Mouse (Mus musculus): ENCODE measurements around the gene Itm2b. TPM values are rescaled to one million over a fixed set of nuclear protein-coding genes. Genes with fewer than 3 reads are reported as not detected.

Gene Itm2b
- total and polyA plus RNA-seq, 3 experiments: 104 to 523 (median 507) TPM

GRCm38 (mm10) chr14:73339615-73340014, 45.5 kb downstream of the Itm2b start:
- Histone ChIP-seq H3K36me3 (replicated peaks) (no peaks in the 10 kb centered on the region), H3K4me1 (ENCODE audit: insufficient read depth, low read depth, low read length) (peaks cover 20% of the 10 kb centered on the region), H3K9me3 (replicated peaks) (no peaks in the 10 kb centered on the region), H3K4me3 (ENCODE audit: low read depth, low read length) (no peak overlapping the region), H3K27me3 (ENCODE audit: insufficient read depth, low read length) (peaks cover 12% of the 10 kb centered on the region)
- TF ChIP-seq TAL1 (conservative IDR thresholded peaks at IDR 0.05; ENCODE audit: low read depth, low read length): no peak
- no peak for TF ChIP-seq GATA2 (IDR thresholded peaks at IDR 0.05; ENCODE audit: borderline replicate concordance, low read depth, low read length)
- no peak for TF ChIP-seq CTCF (IDR thresholded peaks at IDR 0.05; ENCODE audit: low read depth, low read length)
- TF ChIP-seq GATA1 (IDR thresholded peaks at IDR 0.05; ENCODE audit: borderline replicate concordance, low read length): no peak
- TF ChIP-seq POLR2AphosphoS5 (IDR thresholded peaks at IDR 0.05; ENCODE audit: insufficient replicate concordance, low read depth, low read length): no peak
- no peak for ATAC-seq (ENCODE audit: extremely low read depth, insufficient number of reproducible peaks, low FRiP score, poor library complexity, severe bottlenecking)
- peak; percentile 22 for DNase-seq (ENCODE audit: low spot score)

GRCm38 (mm10) chr14:73336316-73337080, 48.6 kb downstream of the Itm2b start:
- Histone ChIP-seq H3K4me1 (ENCODE audit: insufficient read depth, low read depth, low read length) (peaks cover 19% of the 10 kb centered on the region), H3K4me3 (ENCODE audit: low read depth, low read length) (no peak overlapping the region), H3K9me3 (replicated peaks) (no peaks in the 10 kb centered on the region), H3K27me3 (ENCODE audit: insufficient read depth, low read length) (peaks cover 12% of the 10 kb centered on the region), H3K36me3 (replicated peaks) (no peaks in the 10 kb centered on the region)
- TF ChIP-seq GATA2 (IDR thresholded peaks at IDR 0.05; ENCODE audit: borderline replicate concordance, low read depth, low read length) (no peak), GATA1 (IDR thresholded peaks at IDR 0.05; ENCODE audit: borderline replicate concordance, low read length) (no peak), POLR2AphosphoS5 (IDR thresholded peaks at IDR 0.05; ENCODE audit: insufficient replicate concordance, low read depth, low read length) (no peak), TAL1 (conservative IDR thresholded peaks at IDR 0.05; ENCODE audit: low read depth, low read length) (no peak), CTCF (IDR thresholded peaks at IDR 0.05; ENCODE audit: low read depth, low read length) (no peak)
- no peak for DNase-seq (ENCODE audit: low spot score)
- ATAC-seq (ENCODE audit: extremely low read depth, insufficient number of reproducible peaks, low FRiP score, poor library complexity, severe bottlenecking): no peak

- H3K27me3 ChIP-seq (ENCODE audit: insufficient read depth, low read length): peaks cover 12% of the 10 kb centered on the region
- H3K36me3 ChIP-seq (replicated peaks): no peaks in the 10 kb centered on the region
- ATAC-seq (ENCODE audit: extremely low read depth, insufficient number of reproducible peaks, low FRiP score, poor library complexity, severe bottlenecking) (no peak), DNase-seq (ENCODE audit: low spot score) (no peak)
- peaks cover 13% of the 10 kb centered on the region for H3K4me1 ChIP-seq (ENCODE audit: insufficient read depth, low read depth, low read length)
- H3K9me3 ChIP-seq (replicated peaks): no peaks in the 10 kb centered on the region
- no peak for TF ChIP-seq GATA1 (IDR thresholded peaks at IDR 0.05; ENCODE audit: borderline replicate concordance, low read length)
- no peak for TF ChIP-seq POLR2AphosphoS5 (IDR thresholded peaks at IDR 0.05; ENCODE audit: insufficient replicate concordance, low read depth, low read length)
- TF ChIP-seq GATA2 (IDR thresholded peaks at IDR 0.05; ENCODE audit: borderline replicate concordance, low read depth, low read length): no peak
- TF ChIP-seq CTCF (IDR thresholded peaks at IDR 0.05; ENCODE audit: low read depth, low read length): no peak
- no peak for TF ChIP-seq TAL1 (conservative IDR thresholded peaks at IDR 0.05; ENCODE audit: low read depth, low read length)
- no peak overlapping the region for H3K4me3 ChIP-seq (ENCODE audit: low read depth, low read length)
Observed at GRCm38 (mm10) chr14:73334926-73335805, 49.9 kb downstream of the Itm2b start.

DNA sequence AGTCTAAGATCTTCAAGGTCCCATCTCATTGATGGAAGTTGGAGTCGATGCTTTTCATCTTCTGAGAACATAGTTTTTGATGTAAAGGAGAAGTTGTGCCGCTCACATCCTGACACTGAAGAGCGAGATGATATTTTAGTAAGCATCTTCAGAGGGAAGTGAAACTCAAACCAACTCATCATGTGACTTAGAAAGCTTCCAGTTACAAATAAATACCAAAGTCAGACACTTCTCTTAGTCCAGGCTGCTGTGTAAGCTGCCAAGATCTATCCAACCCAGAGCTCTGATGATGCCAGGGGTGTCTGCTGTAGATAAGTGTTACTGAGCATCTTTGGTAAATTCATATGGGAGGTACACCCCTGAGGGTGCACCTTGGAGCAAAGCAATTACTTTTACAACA, 51.2 kb downstream of the Itm2b start:
- Histone ChIP-seq H3K4me3 (ENCODE audit: low read depth, low read length) (no peak overlapping the region), H3K36me3 (replicated peaks) (no peaks in the 10 kb centered on the region), H3K27me3 (ENCODE audit: insufficient read depth, low read length) (peaks cover 12% of the 10 kb centered on the region), H3K4me1 (ENCODE audit: insufficient read depth, low read depth, low read length) (peaks cover 7% of the 10 kb centered on the region), H3K9me3 (replicated peaks) (no peaks in the 10 kb centered on the region)
- TF ChIP-seq POLR2AphosphoS5 (IDR thresholded peaks at IDR 0.05; ENCODE audit: insufficient replicate concordance, low read depth, low read length) (no peak), GATA1 (IDR thresholded peaks at IDR 0.05; ENCODE audit: borderline replicate concordance, low read length) (no peak), GATA2 (IDR thresholded peaks at IDR 0.05; ENCODE audit: borderline replicate concordance, low read depth, low read length) (no peak)
- ATAC-seq (ENCODE audit: extremely low read depth, insufficient number of reproducible peaks, low FRiP score, poor library complexity, severe bottlenecking): no peak
- no peak for DNase-seq (ENCODE audit: low spot score)

GRCm38 (mm10) chr14:73331386-73331785, 53.7 kb downstream of the Itm2b start:
- peaks cover 9% of the 10 kb centered on the region for H3K27me3 ChIP-seq (ENCODE audit: insufficient read depth, low read length)
- no peak overlapping the region for H3K4me3 ChIP-seq (ENCODE audit: low read depth, low read length)
- ATAC-seq (ENCODE audit: extremely low read depth, insufficient number of reproducible peaks, low FRiP score, poor library complexity, severe bottlenecking): no peak
- H3K4me1 ChIP-seq (ENCODE audit: insufficient read depth, low read depth, low read length): peaks cover 18% of the 10 kb centered on the region
- no peaks in the 10 kb centered on the region for H3K9me3 ChIP-seq (replicated peaks)
- DNase-seq (ENCODE audit: low spot score): no peak
- TF ChIP-seq POLR2AphosphoS5 (IDR thresholded peaks at IDR 0.05; ENCODE audit: insufficient replicate concordance, low read depth, low read length) (no peak), CTCF (IDR thresholded peaks at IDR 0.05; ENCODE audit: low read depth, low read length) (no peak), GATA2 (IDR thresholded peaks at IDR 0.05; ENCODE audit: borderline replicate concordance, low read depth, low read length) (no peak), TAL1 (conservative IDR thresholded peaks at IDR 0.05; ENCODE audit: low read depth, low read length) (no peak), GATA1 (IDR thresholded peaks at IDR 0.05; ENCODE audit: borderline replicate concordance, low read length) (no peak)
- no peaks in the 10 kb centered on the region for H3K36me3 ChIP-seq (replicated peaks)

DNA sequence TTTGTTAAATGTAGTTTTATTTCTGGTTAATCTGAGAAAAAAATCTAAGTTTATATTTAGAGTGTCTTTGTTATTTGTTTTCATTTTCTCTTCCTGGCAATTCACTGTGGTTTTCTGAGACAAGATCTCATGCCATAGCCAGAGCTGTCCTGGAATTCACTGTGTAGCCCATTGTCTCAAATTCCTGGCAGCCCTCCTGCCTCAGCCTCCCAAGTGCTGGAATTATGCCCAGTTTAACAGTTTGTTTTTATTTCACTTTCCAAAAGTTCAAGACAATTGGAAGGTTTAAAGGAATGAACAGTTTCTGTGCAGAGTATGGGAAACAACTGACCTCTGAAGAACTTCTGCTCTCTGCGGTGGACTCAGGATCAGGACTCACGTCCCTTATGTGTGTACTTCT, 55.2 kb downstream of the Itm2b start:
- no peak for TF ChIP-seq POLR2AphosphoS5 (IDR thresholded peaks at IDR 0.05; ENCODE audit: insufficient replicate concordance, low read depth, low read length)
- no peak for TF ChIP-seq GATA2 (IDR thresholded peaks at IDR 0.05; ENCODE audit: borderline replicate concordance, low read depth, low read length)
- TF ChIP-seq CTCF (IDR thresholded peaks at IDR 0.05; ENCODE audit: low read depth, low read length): no peak
- TF ChIP-seq TAL1 (conservative IDR thresholded peaks at IDR 0.05; ENCODE audit: low read depth, low read length): no peak
- TF ChIP-seq GATA1 (IDR thresholded peaks at IDR 0.05; ENCODE audit: borderline replicate concordance, low read length): no peak
- no peaks in the 10 kb centered on the region for H3K9me3 ChIP-seq (replicated peaks)
- no peak for DNase-seq (ENCODE audit: low spot score)
- H3K4me3 ChIP-seq (ENCODE audit: low read depth, low read length): no peak overlapping the region
- peaks cover under 1% of the 10 kb centered on the region for H3K27me3 ChIP-seq (ENCODE audit: insufficient read depth, low read length)
- ATAC-seq (ENCODE audit: extremely low read depth, insufficient number of reproducible peaks, low FRiP score, poor library complexity, severe bottlenecking): no peak
- H3K4me1 ChIP-seq (ENCODE audit: insufficient read depth, low read depth, low read length): peaks cover 21% of the 10 kb centered on the region
- H3K36me3 ChIP-seq (replicated peaks): no peaks in the 10 kb centered on the region
